Mouse (Mus musculus) MEL-GATA-1-ER (cell line): ENCODE measurements around the gene Fam129a.
"Not testable (repeated sequence)": the region's sequence is repeated elsewhere in the genome, so short reads cannot be mapped to it uniquely, and the experiment has no call there.

ENCODE experiments used
- DNase-seq: peaks from one replicate; pipeline ENCODE4 v3.0.0-alpha.2; 2012; ENCODE audit warnings: low read depth; ENCODE audit errors: extremely low read depth

The Fam129a gene

DNA sequence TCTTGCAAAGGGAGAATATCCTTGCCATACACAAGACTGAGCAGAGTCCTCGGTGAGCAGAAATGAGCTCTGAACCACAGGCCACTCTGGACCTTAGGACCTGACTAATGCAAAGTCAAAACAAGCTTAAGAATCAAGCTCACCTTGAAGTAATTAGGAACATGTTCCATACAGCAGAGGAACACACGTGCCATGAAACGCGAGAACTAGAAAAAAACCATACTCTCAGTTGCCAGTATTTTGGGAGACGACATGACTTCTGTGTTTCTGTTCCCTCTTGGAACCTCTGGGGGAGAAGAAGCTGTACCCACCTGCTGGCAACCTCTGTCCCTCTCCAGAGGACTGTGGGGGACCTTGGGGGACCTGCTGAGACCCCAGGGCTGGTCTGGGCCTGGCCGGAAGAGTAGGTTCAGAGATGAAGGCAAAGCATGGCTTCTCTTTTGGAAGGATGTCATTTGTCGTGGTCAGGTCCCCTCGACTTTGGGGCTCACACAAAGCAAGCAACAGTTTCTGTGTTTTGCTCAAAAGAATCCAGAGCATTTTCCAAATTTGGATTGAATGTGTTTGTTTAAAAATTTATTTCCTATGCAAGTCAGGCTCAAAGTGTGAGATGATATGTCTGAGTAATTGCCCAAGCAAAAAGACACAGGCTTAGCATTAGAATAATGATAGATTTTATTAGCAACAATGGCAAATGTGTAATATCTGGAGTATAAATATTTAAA lies 12.6 kb downstream of the Fam129a start:
- no peak for DNase-seq

DNA sequence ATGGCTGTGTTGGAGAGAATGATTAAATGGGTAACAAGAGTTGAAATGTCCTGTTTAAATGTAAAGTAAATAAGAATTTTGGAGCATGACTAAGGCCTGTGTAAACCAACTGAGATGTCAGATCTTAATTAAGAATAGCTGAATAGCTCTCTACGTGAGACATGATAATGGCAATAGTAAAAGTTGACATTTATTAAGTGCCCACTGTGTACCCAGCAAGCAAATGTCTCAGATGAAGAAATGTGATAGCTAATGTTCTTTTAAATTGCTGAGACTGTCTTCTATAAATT lies 13.1 kb downstream of the Fam129a start:
- DNase-seq, result no peak

DNA sequence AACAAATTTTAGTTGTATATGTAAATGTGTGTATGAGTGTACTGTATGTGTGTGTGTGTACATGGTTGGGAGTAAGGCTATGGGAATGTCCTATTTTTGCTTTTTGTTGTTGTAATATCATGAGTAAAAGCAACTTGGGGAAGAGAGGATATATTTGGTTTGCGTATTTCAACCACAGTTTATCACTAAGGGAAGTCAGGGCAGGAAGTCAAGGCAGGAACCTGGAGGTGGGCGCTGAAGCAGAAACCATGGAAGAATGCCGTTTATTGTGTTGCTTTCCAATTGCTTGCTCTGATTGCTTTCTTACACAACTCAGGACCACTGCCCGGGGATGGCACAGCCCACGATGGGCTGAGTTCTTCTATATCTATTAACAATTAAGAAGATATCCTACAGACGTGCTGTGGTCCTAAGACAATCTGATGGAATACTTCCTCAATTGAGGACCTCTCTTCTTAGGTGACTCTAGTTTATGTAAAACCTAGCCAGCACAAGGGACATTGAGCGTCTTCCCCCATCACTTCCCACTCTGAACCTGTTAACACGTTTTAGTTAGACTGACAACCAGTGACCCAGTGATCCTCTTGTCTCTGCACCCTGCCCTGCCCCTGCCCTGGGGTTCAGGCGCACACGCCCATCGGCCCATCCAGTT lies 13.7 kb downstream of the Fam129a start:
- no peak for DNase-seq

DNA sequence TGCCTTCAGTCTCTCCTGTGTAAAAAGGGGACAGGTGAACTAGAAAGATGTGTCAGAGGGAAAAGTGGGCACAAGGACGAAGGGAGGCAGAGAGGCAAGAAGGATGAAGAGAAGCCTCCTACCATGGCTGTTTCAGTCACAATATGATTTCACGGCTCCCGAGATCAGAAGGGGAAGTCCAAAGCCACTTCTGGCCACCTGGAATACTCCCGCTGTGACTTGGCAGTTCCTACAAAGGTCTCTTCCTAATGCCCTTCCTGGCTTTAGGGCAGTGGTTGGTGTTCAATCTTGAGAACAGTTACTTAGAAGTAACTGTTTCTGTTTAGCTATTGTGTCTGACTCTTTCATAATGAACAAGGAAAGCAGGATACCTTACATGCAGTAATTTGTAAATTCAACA lies 14.7 kb downstream of the Fam129a start:
- no peak for DNase-seq

DNA sequence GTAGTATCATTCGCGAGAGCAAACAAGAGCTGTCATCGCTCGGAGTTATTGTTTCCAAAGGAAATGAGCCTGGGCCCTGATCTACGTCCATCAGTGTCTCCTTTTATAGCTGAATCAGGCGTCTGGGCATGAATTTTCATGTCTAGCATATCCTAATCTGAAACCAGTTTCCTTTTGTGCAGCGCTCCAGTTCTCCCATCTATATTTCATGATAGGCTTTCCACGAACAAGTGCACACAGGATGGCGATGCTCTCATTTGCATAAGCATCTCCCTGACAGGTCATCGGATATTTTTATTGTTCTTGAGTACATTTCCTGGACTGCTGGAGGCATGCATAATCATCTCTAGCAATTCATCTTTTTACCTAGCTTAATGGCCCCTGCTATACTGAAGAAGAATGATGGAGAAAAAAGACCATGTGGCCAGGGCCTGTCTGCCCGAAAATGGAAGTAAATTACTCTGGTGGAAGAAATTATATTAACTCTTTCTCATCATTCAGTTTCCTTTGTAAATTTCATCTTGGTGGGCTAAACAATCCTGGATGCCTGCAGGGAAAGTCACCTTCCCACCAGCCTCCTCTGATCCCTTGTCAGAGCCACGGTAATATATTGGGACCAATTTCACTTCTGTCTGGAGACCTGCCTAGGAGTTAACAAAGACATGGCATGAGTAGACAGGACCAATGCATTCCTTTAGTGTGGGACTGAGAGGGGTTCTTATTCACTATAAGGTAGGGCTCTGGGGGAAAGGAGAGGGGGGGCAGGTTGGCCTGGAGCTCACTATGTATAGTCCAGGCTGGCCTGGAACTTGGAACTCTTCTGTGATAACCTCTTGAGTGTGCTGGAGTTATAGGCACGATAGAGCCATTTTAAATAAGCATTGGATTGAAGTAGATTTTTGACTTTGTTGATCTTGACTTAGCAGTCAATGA lies 21.4 kb downstream of the Fam129a start:
- no peak for DNase-seq

DNA sequence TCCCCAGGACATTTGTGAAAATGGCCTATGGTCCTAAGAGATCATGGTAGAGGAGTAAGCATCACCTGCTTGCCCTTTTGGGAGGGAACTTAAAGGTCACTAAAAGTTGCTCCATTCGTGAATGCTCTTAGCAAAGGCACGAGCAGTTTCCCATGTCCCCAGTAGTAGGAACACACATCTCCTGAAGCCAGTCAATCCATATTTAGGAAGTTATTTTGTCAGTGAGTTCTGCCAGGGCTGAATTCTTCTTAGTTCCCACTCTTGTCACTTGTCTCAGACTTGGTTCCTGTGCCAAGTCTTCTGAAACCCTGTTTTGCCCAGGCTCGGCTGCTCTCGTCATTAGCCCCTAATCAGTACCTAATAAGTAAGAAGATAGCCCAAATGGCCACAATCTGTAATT lies 23.9 kb downstream of the Fam129a start:
- DNase-seq, result no peak

DNA sequence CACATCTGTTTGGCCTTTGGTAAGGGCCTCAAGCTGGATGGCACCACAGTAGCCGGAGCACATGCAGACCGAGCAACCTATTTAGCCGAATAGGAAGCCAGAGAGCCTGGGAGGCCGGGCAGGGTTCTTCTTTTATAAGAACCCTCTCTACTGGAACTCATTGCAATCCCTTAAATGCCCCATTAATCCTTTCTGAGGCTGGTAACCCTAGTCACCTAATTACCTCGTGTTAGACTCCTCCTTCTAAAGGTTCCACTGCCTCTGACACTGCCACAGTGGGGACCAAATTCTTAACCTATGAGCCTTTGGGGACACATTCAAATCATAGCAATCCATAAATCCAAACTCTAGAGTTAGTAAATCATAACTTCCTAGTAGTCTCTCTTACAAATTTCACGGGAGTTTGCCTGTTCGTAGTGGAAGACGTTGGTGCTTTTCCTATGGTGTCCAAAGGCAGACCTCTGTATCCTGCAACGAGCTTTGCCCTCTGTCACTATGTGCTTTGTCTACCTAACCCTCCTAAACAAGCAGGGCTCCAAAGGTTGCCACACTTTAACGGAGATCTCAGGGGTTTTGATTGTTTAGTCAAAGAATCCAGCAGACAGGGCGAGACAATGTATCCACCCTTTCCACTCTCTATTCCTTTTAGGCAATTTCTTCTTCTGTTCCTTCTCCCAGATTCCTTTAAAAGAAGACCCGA lies 24.8 kb downstream of the Fam129a start:
- DNase-seq, result no peak

DNA sequence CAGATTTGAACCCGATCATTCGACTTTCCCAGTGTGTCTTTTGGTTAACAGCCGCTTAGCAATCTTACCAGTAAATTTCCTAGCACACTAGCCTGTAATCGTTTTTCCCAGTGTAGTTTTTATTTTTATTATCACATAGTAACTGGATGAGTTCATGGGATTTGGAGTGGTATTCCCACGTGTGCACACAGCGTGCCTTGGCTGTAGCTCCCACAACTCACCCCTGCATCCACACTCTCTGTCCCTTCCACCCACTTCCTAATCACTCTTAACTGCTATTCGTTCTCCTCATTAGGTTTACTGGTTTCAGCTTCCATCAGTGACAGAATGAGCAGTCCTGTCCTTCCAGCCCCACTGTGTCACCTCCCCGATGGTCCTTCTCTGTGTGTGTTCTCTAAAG lies 25.6 kb downstream of the Fam129a start:
- no peak for DNase-seq

DNA sequence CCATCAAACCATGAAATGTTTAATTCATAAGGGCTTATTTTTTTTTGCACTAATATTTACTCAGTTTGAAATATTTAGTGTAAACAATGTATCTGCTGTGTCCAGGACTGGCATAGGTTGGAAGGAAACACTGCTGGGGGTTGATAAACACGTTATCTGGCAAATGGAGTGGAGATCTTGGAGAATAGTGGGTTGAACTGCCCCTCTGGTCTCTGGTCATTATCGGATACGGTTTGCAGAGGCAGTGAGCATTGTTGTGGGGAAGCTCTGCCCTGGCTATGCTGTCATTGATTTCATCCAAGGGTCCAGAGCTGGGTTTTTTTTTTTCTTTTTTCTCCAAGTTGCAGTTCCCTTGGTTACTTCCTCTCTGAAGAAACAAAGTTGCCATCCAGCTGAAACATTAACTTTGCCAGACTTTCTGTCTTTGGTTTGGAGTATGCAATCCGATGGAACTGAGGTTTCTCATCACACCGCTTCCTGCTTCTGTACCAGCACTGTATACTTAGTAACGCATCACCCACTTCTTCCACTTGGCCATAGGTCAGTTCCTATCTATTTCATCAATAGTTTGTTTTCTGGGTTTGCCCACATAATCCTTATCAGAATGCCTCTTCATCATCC lies 26.8 kb downstream of the Fam129a start:
- no peak for DNase-seq

DNA sequence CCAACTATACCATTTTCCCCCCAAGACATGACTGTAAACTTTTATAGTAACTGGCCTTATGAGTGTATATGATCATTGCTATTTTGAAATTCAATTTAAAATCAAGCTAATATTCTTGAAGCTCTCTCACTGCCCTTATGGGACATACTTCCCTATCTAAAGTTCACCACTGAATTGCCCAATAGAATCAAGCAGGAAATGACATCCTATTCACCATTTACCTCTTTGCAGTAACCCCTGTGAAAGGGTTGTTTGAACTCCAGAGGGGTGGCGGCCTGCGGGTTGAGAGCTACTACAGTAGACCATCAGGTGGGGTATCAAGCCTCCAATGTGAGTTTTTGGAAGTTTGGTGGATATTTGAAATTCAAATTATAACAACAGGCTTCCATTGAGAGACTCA lies 27.9 kb downstream of the Fam129a start:
- DNase-seq, result no peak

DNA sequence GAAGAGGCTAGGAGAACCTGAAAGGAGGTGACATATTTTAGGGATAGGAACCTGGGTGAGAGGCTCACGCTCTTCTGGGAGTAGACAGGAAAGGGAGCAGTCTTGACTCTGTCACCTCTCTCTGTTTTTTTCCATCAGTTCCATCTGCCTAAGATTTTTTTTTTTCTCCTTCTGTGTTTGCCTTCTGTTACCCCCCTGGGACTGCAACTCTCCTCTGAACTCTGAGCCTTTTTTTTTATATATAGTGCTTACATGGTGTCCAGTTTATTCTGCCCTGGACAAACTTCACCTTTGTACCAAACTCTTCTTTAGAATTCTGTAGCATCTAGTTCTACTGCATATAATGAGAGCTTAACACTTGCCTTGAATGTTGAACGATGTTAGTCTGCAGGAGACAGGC lies 33.3 kb downstream of the Fam129a start:
- DNase-seq, result no peak

DNA sequence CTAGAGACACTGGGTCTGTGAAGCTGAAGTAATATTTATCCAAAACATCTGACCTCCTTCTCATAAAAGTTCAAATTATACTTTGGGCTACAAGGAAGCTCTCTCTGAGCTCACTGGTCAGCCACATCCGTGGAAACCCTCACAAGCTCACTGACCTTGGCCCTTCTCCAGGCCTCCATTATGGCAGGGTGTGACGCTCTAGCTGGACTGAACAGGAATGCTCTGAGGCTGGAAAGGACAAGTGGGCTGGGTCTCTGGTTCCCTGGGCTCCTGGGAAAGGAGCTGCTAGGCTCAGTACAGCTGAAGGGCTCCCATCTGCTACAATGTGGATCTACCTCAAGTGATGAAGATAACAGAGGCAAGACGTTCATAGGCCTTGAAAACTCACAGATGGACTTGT lies 37.0 kb downstream of the Fam129a start:
- DNase-seq, result not testable (repeated sequence)

DNA sequence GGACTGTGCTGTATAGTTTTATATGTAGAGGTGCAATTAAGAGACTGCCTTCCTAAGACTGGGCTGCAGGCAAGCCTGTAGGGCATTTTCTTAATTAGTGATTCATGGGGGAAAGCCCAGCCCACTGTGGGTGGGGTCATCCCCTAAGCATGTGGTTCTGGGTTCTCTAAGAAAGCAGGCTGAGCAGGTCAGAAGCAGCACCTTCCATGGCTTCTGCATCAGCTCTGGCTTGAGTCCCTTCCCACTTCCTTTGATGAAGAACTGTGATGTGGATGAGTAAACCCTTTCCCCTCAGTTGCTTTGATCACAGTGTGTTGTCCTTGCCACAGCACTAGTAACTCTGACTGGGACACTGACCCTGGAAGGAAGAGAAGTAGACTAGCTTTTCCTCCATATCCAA lies 39.6 kb downstream of the Fam129a start:
- DNase-seq, result no peak

DNA sequence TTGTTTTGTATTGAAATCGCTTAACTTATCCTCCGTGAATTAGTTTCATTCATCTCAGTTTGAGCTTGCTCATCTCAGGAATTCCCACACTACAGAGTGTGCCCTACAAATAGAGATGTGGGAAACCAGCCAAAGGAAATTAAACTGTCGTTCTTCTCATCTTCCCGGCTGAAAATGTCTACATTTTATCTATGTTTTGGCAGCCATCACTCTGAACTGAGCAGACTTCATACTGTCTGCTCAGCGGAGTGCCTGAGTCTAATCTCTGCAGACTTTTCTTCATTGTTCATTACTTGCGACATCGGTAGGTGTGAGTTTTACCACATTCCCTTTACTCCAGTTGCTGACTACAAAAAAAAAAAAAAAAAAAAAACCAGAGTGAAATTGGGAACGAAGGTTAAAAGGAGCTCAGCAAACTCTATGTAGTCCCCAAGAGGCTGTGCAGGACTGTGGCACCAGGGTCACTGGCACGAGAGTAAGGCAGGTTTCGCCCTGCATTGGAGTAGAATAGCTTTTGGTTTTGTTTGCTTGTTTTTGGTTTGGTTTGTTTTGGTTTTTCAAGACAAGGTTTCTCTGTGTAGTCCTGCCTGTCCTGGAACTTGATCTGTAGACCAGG lies 43.4 kb downstream of the Fam129a start:
- DNase-seq, result no peak

DNA sequence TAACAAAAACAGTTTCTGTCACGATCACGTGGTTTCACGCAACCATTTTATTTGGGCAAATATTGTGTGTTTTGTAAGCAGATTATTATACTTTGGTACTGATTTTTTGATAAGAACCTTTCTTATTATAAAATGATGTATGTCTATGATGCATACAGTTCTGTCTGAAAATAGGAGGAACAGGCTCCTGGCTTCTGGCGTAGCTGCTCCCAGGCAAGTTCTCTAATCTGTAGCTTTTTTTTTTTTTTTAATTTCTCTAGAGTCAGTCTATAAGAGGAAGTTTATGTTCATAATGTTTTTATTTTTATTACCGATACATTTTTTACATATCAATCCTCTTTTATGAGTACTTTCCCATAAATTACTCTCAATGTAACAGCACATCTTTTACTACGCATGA lies 44.6 kb downstream of the Fam129a start:
- DNase-seq, result peak; percentile 32

DNA sequence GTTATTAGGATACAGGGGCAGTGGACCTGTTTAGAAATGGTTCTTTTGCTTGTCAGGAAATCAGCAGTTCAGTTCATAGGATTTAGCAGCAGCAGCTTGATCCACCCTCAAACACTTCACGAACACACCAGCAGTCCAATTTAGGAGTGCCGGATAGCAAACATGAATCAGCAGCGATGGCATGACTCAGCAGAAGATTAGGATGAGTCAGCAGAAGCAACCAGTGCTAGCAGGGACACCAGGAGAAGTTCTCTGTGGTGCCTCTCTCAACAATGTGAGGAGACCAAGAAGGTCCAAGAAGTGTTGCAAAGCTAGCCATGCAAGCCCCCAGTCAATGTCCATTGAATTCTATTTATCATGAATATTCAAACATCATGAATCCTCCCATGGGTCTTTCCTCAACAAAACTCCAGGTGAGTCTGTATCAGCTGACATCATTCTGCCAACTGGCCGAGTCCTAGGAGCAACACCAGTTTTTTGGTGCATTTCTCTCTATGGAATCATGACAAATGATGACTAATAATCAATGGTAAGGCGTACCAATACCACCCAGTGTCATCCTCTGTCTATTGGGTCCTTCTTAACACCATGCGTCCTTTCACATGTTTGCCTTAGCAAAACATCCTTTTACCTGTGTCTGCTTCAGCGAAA lies 45.7 kb downstream of the Fam129a start:
- DNase-seq, result peak; percentile 71

DNA sequence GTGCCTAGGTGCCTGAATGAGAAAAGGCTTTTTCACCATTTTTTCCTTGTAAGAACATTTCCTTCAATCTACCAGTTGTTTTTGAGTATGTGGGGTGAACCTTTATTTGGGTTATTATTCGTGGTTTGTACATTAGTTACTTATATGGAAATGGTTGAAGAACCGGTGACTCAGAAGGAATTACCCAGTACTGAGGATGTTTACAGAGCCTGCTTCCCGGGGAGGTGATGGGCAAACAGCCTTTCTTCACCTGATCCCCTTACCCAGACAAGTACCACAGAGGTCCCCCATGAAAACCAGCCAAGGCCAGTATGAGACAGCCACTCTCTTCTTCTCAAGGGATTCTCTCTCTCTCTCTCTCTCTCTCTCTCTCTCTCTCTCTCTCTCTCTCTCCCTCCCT lies 47.3 kb downstream of the Fam129a start:
- DNase-seq, result no peak

DNA sequence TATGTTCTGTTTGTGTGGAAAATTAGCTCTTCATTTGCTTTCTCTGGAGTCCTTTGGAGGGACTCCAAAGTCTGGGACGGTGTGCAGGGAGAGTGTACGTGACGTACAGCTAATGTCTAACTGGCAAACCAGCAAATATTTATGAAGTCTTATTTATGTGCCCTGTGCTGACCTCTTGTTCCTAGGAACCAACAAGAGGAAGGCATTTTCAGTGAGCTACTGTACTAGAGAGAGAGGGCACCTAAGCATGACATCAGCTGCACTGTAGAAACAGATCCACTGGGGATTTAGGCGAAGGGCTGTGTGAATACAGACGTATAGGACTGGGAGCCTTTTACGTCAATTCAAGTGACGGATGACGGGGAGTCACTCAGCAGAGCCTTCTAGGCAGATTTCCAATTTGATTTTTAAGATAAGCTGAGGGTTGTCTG lies 48.3 kb downstream of the Fam129a start:
- no peak for DNase-seq

DNA sequence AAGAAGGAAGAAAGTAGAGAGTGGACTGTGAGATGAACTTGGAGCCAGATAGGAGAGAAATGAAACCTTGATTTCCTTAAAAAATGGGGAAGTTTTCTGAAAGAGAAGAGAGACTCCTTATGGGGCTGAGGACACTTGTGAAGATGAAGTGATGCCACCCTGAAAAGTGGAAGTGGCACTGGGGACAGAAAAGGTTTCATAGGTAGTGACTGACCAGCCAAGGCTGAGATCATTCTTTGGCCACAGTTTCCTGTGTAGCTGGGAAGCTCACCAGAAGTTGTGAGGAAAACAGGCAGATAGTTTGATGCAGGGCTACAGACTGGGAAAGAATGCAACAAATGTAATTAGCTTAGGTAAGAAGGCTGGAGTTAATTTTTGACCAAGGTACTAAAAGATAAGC lies 49.7 kb downstream of the Fam129a start:
- DNase-seq, result no peak

DNA sequence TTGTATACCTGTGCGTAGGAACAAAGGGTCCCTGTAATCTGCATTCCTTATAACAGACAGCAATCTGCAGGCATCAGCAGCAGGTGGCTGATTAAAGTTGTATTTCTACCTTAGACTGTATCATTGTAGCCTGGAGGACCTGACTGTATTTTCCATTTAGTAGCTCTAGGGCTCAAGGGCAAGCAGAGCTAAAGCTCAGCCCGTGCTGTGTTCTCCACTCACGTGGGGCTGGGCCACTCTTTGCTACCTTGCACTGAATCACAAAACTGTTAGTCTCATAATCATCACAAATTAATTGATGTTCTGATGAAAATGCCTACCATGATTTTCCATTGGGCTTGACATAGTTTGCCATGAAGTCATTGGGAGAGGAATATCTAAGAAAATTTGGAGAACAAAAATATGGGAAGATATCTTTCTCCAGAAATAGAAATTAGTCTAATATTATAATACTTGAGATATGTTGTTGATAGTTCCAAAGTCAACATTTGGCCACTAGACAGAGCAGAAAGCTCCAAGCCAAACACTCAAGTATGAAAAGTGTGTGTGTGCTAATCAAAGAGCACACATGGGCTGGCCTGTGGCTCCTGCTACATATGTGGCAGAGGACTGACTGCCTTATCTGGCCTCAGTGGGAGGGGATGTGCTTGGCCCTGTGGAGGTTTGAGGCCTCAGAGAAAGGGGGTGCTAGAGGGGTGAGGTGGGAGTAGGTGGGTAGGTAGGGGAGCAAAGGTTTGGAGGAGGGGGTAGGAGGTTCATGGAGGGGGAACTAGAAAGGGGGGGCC lies 53.6 kb downstream of the Fam129a start:
- DNase-seq, result no peak
